Mouse (Mus musculus): ENCODE data around the gene H2-Oa. TPM values are rescaled to one million over a fixed set of nuclear protein-coding genes. Genes with fewer than 3 reads are reported as not detected.

H2-Oa gene
- polyA plus RNA-seq, 1 experiment from 2014 or later, result 0.82 TPM

DNA sequence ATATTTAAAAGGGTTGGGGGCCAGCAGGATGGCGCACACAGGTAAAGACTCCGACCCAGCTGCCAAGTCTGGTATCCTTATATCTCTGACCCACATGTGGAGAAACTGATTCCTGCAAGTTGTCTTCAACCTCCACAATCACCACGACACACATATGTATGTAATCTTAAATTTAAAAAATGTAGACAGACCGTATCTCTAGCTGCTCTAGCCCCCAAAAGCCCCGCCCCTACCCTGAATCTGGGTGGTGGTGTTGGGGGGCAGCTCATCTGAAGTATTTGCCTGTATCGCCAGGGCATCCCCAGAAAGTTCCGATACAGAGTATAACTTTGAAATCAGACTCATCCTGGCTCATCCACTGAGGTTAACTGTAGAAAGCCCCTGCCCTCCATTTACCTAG, 14.4 kb downstream of the H2-Oa start:
- Histone ChIP-seq H3K4me3 (no peak overlapping the region), H3K36me3 (peaks cover 27% of the 10 kb centered on the region), H3K27me3 (ENCODE audit: insufficient read depth, poor library complexity, severe bottlenecking) (no peaks in the 10 kb centered on the region), H3K4me1 (replicated peaks) (peaks cover 3% of the 10 kb centered on the region), H3K9me3 (no peaks in the 10 kb centered on the region), H3K27ac (no peak overlapping the region)
- no peak for DNase-seq (ENCODE audit: low spot score)
- WGBS, result 86% methylated on average over 7 of the region's 7 CpGs

DNA sequence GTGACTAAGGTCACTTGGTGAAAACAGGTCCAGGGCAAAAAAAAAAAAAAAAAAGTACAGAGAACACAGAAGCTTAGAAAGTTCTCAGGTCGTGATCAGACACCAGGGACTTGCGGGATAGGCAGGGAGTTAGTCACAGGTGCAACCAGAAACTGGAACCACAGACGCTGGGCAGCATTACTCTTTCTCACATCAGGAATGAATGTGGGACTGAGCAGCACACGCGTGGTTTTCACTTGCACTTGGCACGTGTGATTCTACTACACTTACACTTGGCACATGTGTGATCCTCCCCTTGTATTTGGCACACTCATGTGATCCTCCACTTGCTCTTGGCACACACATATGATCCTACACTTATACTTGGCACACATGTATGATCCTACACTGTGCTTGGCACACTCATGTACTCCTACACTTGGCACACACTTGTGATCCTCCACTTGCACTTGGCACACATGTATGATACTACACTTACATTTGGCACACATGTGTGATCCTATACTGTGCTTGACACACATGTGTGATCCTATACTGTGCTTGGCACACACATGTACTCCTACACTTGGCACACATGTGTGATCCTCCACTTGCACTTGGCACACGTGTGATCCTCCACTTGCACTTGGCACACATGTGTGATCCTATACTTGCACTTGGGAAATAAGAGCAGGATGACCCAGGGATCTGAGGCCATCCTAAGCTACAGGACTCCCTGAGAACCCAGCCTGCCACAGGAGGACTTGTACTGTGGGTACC, 15.1 kb downstream of the H2-Oa start:
- Histone ChIP-seq H3K4me1 (replicated peaks) (no peaks in the 10 kb centered on the region), H3K27ac (no peak overlapping the region), H3K27me3 (ENCODE audit: insufficient read depth, poor library complexity, severe bottlenecking) (no peaks in the 10 kb centered on the region), H3K9me3 (no peaks in the 10 kb centered on the region), H3K4me3 (no peak overlapping the region), H3K36me3 (peaks cover 35% of the 10 kb centered on the region)
- 88% methylated on average over 7 of the region's 7 CpGs for WGBS
- no peak for DNase-seq (ENCODE audit: low spot score)

DNA sequence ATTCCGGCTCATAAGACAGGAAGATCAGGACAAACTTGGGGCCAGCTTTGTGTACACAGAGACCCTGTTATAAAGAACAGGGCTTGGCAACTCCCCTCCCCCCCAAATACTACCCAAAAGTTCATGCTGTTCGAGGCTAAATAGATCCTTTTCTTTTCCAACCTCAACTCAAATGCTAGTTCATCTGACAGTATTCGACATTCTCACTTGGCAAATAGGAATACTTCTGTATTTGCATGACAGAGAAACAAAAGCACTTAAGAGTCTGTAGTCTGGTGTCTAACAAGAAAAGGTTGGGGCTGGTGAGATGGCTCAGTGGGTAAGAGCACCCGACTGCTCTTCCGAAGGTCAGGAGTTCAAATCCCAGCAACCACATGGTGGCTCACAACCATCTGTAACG, 16.3 kb downstream of the H2-Oa start:
- Histone ChIP-seq H3K27ac (no peak overlapping the region), H3K4me1 (replicated peaks) (no peaks in the 10 kb centered on the region), H3K36me3 (peaks cover 47% of the 10 kb centered on the region), H3K9me3 (no peaks in the 10 kb centered on the region), H3K4me3 (no peak overlapping the region), H3K27me3 (ENCODE audit: insufficient read depth, poor library complexity, severe bottlenecking) (no peaks in the 10 kb centered on the region)
- DNase-seq (ENCODE audit: low spot score), result no peak
- WGBS, result 83% methylated on average over 6 of the region's 6 CpGs

DNA sequence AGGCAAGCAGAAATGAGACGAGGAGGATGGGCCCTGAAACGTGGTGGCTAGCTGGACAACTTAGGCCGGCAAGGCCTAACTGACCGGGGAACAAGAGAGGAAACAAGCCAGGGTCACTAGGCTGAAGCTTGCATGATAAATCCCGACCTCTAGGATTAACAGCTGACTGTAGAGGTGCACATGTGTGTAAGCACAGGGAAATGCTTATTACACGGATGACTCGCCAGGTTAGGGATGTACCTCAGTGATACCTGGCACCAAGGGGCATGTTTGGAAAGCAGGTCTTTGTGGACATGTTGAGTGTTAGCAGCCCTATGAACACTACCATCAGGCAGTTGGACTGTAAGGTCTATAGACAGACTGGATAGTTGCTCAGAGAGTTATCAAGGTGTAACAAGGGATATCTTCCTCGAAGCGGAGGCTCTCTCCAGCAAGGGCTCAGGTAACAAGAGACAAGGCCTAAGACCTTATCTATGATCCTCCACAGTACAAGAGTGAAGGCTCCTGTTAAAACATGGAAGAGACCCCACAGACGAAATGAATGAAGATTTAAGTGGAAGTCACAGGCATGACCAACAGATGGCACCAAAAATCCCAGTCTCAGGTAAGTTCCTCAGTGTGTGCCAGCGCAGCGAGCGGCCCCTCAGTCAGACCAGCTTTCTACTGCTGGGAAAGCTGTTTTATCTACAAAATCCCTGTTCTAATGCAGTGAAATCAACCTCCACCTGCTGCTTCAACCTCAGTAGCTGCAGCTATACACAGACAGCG, 17.1 kb downstream of the H2-Oa start:
- whole genome bisulfite sequencing, result 83% methylated on average over 14 of the region's 14 CpGs
- H3K9me3 ChIP-seq, result no peaks in the 10 kb centered on the region
- no peak for DNase-seq (ENCODE audit: low spot score)
- no peak overlapping the region for H3K4me3 ChIP-seq
- no peaks in the 10 kb centered on the region for H3K4me1 ChIP-seq (replicated peaks)
- H3K36me3 ChIP-seq, result peaks cover 54% of the 10 kb centered on the region
- H3K27ac ChIP-seq, result no peak overlapping the region
- H3K27me3 ChIP-seq (ENCODE audit: insufficient read depth, poor library complexity, severe bottlenecking), result no peaks in the 10 kb centered on the region

DNA sequence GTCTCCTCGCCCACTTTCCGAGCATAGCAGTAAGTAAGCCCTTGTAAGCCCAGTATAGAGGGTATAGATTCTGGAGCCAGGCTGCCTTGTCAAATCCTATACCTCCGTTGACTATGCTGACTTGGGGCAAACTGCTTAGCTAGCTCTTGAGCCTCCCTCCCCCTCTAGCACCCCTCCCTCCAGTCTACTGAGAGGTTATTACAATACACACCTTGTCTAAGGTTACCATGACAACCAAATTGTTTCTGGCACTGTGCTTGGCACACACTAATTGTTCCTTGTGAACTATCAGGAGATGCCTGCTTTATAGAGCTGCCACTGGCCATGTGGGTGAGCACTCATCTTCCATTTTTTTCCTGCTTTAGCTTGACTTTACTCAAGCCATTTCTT, 17.7 kb downstream of the H2-Oa start:
- WGBS, result 73% methylated on average over 3 of the region's 3 CpGs
- Histone ChIP-seq H3K36me3 (peaks cover 60% of the 10 kb centered on the region), H3K27me3 (ENCODE audit: insufficient read depth, poor library complexity, severe bottlenecking) (no peaks in the 10 kb centered on the region), H3K4me1 (replicated peaks) (no peaks in the 10 kb centered on the region), H3K27ac (no peak overlapping the region), H3K9me3 (no peaks in the 10 kb centered on the region), H3K4me3 (no peak overlapping the region)
- no peak for DNase-seq (ENCODE audit: low spot score)

DNA sequence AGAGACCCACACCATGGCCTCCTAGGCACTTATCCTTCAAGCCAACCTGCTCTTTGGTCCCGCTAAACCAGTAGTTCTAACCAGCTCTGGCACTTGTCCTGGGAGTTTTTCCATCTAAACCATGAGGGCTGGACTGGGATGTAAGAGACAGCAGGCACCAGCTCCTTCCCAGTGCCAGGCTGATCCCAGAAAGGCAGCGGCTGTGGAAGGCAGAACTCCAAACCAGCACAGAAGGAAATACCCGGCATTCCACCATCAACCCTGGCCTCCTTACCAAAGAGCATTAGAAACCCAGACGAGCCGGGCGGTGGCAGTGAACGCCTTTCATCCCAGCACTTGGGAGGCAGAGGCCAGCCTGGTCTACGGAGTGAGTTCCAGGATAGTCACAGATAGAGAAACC, 18.2 kb downstream of the H2-Oa start:
- DNase-seq (ENCODE audit: low spot score), result no peak
- Histone ChIP-seq H3K27ac (no peak overlapping the region), H3K36me3 (peaks cover 65% of the 10 kb centered on the region), H3K4me1 (replicated peaks) (peaks cover 5% of the 10 kb centered on the region; the same call in 1 of the 2 replicates), H3K27me3 (ENCODE audit: insufficient read depth, poor library complexity, severe bottlenecking) (no peaks in the 10 kb centered on the region), H3K9me3 (no peaks in the 10 kb centered on the region), H3K4me3 (no peak overlapping the region)
- WGBS, result 71% methylated on average over 8 of the region's 8 CpGs

DNA sequence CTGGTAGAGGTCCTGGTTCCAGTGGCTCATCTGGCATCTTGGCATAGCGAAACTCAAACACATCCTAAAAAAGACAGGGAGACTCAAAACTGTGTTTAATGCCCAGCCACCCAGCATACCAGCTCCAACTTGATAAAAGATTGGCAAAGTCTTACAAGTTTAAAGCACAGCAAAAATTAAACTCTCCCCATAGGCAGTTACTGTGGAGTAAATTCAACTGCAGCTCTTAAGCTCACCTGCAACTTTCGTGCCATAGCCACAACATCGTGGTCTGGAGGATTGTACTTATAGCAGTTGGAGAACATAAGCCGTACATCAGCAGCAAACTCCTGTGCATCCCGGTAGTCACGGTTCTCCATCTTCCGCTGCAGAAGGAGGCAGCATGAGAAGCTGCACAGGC, 22.0 kb downstream of the H2-Oa start:
- Histone ChIP-seq H3K4me1 (replicated peaks) (peaks cover 24% of the 10 kb centered on the region), H3K27ac (no peak overlapping the region), H3K4me3 (no peak overlapping the region), H3K36me3 (peaks cover 100% of the 10 kb centered on the region), H3K9me3 (no peaks in the 10 kb centered on the region), H3K27me3 (ENCODE audit: insufficient read depth, poor library complexity, severe bottlenecking) (no peaks in the 10 kb centered on the region)
- no peak for DNase-seq (ENCODE audit: low spot score)
- WGBS, result 94% methylated on average over 7 of the region's 7 CpGs

DNA sequence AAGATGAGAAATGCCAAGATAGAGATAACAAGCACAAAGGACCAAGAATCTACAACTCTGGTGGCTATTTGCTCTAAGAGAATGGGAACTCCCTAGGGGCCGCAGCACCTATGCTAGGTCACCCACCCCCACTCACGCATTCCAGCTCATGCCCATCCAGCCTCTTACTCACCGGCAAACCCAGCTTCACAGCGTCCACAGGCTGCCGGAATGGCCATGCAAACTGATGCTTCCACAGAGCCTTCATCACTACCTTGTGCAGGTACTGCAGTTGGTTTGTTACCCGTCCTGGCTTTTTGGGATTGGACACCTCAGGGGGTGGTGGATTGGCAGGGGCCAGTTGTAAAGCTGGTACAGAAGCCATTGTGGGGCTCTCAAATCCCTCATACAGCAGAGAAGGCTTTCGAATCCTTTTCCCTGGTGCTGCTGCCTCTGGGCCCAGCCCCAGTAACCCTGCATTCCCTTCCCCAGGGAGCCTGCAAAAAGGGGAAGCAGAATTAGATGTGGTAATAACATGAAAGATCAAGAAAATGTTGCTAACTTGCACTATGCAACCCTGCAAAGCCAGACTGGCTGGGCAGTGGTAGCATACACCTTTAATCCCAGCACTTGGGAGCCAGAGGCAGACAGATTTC, 24.7 kb downstream of the H2-Oa start:
- no peak for DNase-seq (ENCODE audit: low spot score)
- H3K4me1 ChIP-seq (replicated peaks), result peaks cover 24% of the 10 kb centered on the region
- peak overlapping the region; percentile 100 for H3K4me3 ChIP-seq
- peak overlapping the region; percentile 30; the same call in 1 of the 2 replicates for H3K27ac ChIP-seq
- WGBS, result 52% methylated on average over 7 of the region's 7 CpGs
- no peaks in the 10 kb centered on the region for H3K27me3 ChIP-seq (ENCODE audit: insufficient read depth, poor library complexity, severe bottlenecking)
- no peaks in the 10 kb centered on the region for H3K9me3 ChIP-seq
- peaks cover 78% of the 10 kb centered on the region for H3K36me3 ChIP-seq

DNA sequence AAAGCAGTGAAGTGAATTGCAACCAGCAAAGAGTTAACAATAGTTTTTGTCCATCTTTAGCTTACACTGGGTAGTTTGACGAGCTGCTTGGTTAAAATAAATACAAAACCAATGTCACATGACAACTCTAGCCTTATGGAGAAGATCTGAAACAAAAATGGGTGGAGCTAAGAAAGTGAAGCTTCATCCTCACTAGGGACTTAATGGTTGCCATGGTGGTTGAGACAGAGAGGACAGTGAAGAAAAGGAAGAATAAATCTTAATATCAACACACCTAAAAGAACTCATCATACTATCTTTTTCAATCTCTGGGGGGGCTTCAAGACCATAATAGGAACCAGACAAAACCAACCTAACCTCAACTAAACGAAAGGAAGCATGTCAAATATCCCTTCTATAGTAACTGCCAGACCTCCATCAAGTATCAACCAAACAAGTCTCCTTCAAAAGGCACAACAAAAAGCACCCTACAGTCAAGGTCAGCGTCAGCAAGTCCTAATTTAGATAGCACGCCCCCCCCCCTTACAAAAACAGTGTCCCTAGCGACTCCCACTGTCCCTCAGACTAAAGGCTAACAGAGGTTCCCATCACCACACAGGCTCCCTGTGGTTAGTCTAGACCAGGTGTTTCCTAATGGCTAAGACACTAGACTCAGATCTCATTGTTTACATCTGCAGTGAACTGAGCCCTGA, 25.4 kb downstream of the H2-Oa start:
- DNase-seq (ENCODE audit: low spot score), result no peak
- 2% methylated on average over 5 of the region's 5 CpGs for WGBS
- Histone ChIP-seq H3K4me1 (replicated peaks) (peaks cover 24% of the 10 kb centered on the region), H3K9me3 (no peaks in the 10 kb centered on the region), H3K4me3 (peak overlapping the region; percentile 100), H3K27me3 (ENCODE audit: insufficient read depth, poor library complexity, severe bottlenecking) (no peaks in the 10 kb centered on the region), H3K36me3 (peaks cover 71% of the 10 kb centered on the region), H3K27ac (peak overlapping the region; percentile 100)

DNA sequence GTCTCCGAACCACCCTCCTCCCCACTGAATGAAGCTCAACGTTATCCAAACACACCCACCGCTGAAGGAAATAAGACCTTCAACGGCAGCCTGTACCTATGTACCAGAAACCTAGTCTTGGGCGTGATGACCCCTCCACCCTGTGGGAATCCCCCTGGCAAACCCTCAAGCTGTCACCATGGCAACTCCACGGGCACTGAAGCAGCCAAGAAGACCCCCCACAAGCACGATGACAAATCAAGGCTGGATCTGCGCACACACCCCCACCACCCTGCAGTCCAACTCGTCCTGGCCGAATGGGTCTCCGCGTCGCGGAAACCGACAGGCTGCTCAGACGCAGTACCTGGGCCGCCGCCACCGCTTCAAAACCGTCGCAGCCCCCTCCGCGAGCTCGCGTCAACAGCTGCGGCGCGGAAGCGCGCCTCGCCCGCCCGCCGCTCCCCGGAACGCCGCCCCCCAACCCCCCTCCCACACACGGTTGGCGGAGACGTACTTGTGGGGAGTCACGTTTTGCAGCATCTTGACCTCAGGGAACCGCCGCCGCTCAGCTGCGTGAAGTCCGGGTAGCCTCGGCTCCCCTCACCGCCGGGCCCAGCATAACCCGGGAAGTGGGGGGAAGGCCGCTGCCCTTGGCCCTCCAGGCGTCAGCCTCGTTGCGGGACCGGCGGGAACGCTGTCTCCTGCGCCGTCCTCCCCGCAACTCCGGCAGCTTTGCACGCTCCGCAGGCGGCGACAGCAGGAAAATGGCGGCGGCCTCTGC, 26.2 kb downstream of the H2-Oa start:
- Histone ChIP-seq H3K36me3 (peaks cover 63% of the 10 kb centered on the region), H3K4me1 (replicated peaks) (peaks cover 27% of the 10 kb centered on the region), H3K27me3 (ENCODE audit: insufficient read depth, poor library complexity, severe bottlenecking) (no peaks in the 10 kb centered on the region), H3K4me3 (peak overlapping the region; percentile 100), H3K27ac (peak overlapping the region; percentile 100), H3K9me3 (no peaks in the 10 kb centered on the region)
- peak; percentile 45 for DNase-seq (ENCODE audit: low spot score)
- WGBS, result under 1% methylated on average over 67 of the region's 67 CpGs

DNA sequence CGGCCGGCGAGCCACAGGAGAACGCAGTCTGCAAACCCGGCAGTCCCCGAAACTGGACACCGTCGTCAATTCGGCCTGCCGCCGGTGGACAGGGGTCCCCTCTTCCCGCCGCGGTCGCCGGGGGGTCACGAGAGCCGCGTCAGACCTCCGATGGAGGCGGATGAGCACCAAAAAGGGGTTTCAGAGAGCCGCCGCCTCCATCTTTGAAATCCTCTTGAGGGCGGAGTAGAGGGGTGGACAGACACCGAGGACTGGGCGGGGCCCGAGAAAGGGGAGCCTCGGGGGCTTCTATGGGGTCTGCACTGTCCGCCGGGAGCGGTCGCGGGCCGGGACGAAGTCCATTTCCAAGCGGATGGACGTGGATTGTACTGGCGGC, 26.7 kb downstream of the H2-Oa start:
- Histone ChIP-seq H3K9me3 (no peaks in the 10 kb centered on the region), H3K4me1 (replicated peaks) (peaks cover 33% of the 10 kb centered on the region), H3K4me3 (peak overlapping the region; percentile 100), H3K36me3 (peaks cover 58% of the 10 kb centered on the region), H3K27ac (peak overlapping the region; percentile 100), H3K27me3 (ENCODE audit: insufficient read depth, poor library complexity, severe bottlenecking) (no peaks in the 10 kb centered on the region)
- under 1% methylated on average over 38 of the region's 38 CpGs for WGBS
- DNase-seq (ENCODE audit: low spot score), result no peak
